Mouse (Mus musculus) kidney, embryonic 16.5 days (tissue): Measurements from ENCODE around the gene Myo1a. TPM values are rescaled to one million over a fixed set of nuclear protein-coding genes. Genes with fewer than 3 reads are reported as not detected.
A peak's percentile ranks its signal among the peaks of the same experiment; 100 is the strongest.

Experiments
- ATAC-seq: fragments of 200-750 bp; cut with Nextera tagmentation; 2 replicates; pipeline ENCODE4 v1.8.0; 2017; ENCODE audit warnings: moderate TSS enrichment; ENCODE audit not compliant: low FRiP score, low TSS enrichment
- H3K27ac ChIP-seq: fragments of 300-500 bp; sonication (generic); 2 replicates; pipeline ENCODE4 v1.5.1; 2014; ENCODE audit warnings: low read length
- H3K27me3 ChIP-seq: fragments of 300-500 bp; sonication (generic); 2 replicates; pipeline ENCODE4 v1.6.1; 2014; ENCODE audit warnings: low read length, control low read depth, mixed read lengths; ENCODE audit not compliant: insufficient read depth
- H3K36me3 ChIP-seq: fragments of 300-500 bp; sonication (generic); 2 replicates; pipeline ENCODE4 v1.6.1; 2014; ENCODE audit warnings: low read length, control low read depth, mixed read lengths; ENCODE audit not compliant: insufficient read depth
- H3K4me1 ChIP-seq: fragments of 300-500 bp; sonication (generic); 2 replicates; pipeline ENCODE4 v1.6.1; 2014; ENCODE audit warnings: low read length, control low read depth, mixed read lengths; ENCODE audit not compliant: insufficient read depth
- H3K4me2 ChIP-seq: fragments of 300-500 bp; sonication (generic); replicated peaks from 2 replicates; pipeline ENCODE4 v1.6.1; 2014; ENCODE audit warnings: low read depth, low read length
- H3K4me3 ChIP-seq: fragments of 300-500 bp; sonication (generic); 2 replicates; pipeline ENCODE4 v1.5.1; 2014; ENCODE audit warnings: mild to moderate bottlenecking, low read length
- H3K9ac ChIP-seq: fragments of 300-500 bp; sonication (generic); replicated peaks from 2 replicates; pipeline ENCODE4 v1.6.1; 2014; ENCODE audit warnings: low read length
- H3K9me3 ChIP-seq: fragments of 300-500 bp; sonication (generic); 2 replicates; pipeline ENCODE4 v1.6.1; 2016; ENCODE audit warnings: low read length, control low read depth
- WGBS: fragments of 180-500 bp; shearing (Covaris S2); extraction: QIAGEN DNeasy Blood & Tissue Kit; methylation state at CpG from one replicate; pipeline ENCODE4 v1.1.7; 2014; 5-methylcytosine and 5-hydroxymethylcytosine counted together
- polyA plus RNA-seq: library from polyadenylated mRNA; unstranded; fragments of >200 nt; fragmentation: Nextera tagmentation; extraction: Ambion mirVana; gene quantifications from 2 replicates; pipeline ENCODE4 v1.2.1, GENCODE M21; 2015

Gene Myo1a
- polyA plus RNA-seq, 1 experiment from 2014 or later = 0.31 TPM

DNA sequence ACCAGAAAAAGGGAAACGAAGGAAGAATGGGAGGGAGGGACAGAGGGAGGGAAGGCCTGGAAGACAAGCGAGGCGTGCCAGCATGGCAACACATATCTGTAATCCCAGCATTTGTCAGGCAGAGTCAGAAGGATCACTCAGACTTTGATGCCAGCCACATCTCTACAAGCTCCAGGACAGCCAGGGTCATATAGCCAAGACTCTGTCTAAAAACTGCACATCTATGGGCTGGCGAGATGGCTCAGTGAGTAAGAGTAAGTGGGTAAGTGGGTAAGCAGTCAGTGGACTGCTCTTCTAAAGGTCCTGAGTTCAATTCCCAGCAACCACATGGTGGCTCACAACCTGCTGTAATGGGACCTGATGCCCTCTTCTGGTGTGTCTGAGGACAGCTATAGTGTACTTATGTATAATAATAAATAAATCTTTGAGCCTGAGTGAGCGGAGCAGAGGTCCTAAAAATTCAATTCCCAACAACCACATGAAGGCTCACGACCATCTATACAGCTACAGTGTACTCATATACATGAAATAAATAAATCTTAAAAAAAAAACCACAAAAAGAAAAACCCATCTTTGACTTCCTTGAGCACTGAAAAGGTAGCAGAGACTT lies 30.8 kb upstream of the Myo1a start:
- Histone ChIP-seq H3K9me3 (no peaks in the 10 kb centered on the region), H3K9ac (no peak overlapping the region), H3K27me3 (no peaks in the 10 kb centered on the region), H3K36me3 (no peaks in the 10 kb centered on the region), H3K27ac (no peak overlapping the region), H3K4me1 (peaks cover 22% of the 10 kb centered on the region), H3K4me2 (no peak overlapping the region), H3K4me3 (no peak overlapping the region)
- no peak for ATAC-seq
- WGBS = 93% methylated on average over 6 of the region's 6 CpGs

DNA sequence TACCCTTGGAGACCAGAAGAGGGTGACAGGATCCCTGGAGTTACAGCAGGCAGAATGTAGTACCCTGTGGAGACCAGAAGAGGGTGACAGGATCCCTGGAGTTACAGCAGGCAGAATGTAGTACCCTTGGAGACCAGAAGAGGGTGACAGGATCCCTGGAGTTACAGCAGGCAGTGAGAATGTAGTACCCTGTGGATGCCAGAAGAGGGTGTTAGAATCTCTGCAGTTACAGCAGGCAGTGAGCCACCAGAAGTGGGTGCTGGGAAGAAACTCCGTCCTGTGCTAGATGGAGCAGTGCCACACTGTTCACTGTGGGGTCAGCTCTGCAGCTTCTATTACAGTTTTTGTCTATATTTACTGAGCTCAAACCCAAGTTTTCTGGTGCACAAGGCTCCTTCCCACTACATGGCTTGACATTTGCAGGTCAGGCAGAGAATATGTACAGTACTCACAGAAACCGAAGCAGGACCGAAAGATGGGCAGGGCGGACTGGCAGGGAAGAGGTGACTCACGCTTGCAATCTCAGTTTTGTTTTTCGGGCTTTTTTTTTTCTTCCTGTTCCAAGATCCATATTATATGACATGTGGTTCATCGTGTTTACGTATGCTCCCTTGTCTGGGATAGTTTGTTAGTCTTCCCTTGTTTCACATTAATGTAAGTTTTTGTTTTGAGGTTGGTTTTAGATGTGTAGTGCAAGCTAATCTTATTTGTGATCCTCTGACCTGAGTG lies 30.0 kb upstream of the Myo1a start:
- Histone ChIP-seq H3K27ac (0 out of 2 replicates have a peak overlapping the region, but pooled peaks have one; percentile 28), H3K27me3 (no peaks in the 10 kb centered on the region), H3K36me3 (no peaks in the 10 kb centered on the region), H3K4me2 (no peak overlapping the region), H3K9me3 (no peaks in the 10 kb centered on the region), H3K9ac (no peak overlapping the region), H3K4me3 (no peak overlapping the region), H3K4me1 (peaks cover 16% of the 10 kb centered on the region; the same call in 1 of the 2 replicates)
- no peak for ATAC-seq
- 83% methylated on average over 8 of the region's 8 CpGs for WGBS

DNA sequence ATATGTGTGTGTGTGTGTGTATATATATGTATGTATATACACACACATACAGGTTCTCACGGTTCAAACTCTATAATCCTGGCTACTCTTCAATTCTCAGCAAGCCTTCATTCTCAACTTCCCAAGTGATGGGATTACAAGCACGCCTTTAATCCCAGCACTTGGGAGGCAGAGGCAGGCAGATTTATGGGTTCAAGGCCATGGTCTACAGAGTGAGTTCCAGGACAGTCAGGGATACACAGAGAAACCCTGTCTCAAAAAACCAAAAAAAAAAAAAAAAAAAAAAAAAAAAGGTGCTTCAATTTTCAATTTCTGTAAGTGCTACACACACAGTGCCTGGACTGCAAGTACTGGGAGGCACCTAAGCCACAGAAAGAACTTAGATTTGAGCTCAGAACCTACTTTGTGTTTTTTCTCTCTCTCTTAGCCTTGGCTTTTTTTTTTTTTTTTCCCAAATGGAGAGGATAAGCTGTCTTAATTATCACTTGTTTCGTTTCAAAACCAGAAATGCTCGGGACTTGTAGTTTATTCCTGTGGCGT lies 29.0 kb upstream of the Myo1a start:
- WGBS = 47% methylated on average over 5 of the region's 5 CpGs
- H3K4me2 ChIP-seq = peak overlapping the region; percentile 65
- no peaks in the 10 kb centered on the region for H3K9me3 ChIP-seq
- peak overlapping the region; percentile 49; the same call in 1 of the 2 replicates for H3K27ac ChIP-seq
- peak overlapping the region; percentile 71 for H3K4me3 ChIP-seq
- peaks cover 14% of the 10 kb centered on the region; the same call in 1 of the 2 replicates for H3K4me1 ChIP-seq
- no peaks in the 10 kb centered on the region for H3K27me3 ChIP-seq
- no peak for ATAC-seq
- H3K9ac ChIP-seq = peak overlapping the region; percentile 64
- H3K36me3 ChIP-seq = no peaks in the 10 kb centered on the region

DNA sequence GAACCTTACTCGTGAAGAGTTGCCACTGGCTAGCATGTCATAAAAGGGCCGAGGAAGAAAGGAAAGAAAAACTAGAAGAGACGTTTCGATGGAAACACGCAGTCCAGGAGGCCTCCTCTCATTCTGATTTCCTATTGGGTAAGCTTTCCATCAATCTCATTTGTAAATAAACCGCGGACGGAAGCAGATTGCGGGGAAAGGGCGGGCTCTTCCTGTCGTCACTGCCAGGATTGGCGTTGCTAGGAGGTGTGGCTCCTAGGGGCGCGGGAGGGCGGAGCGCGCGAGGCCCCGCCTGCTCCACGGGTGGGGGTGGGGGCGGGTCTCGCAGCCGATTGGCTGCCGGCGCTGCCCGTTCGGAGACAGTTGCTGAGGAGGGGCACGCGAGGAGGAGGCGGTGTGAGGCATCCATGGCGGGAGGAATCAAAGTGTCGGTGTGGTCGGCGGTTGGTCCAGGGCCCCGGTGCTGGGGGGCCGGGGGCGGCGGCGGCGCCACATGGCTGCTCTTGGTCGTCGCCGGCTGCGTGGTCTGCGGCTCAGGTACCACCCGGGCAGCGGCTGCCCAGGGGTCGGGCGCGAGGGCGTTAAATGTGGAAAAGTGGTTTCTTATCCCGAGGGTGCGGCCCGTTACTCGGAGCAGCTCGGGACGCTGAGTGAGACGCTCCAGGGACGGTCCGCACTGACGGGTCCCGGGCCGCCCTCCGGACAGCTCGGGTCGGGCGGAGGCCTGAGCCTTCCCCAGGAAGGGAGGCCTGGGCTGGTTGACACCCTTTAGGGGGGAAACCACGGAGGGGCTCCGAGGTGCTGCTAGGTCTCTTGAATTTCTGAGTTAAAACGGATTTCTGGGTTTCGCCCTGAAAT lies 28.1 kb upstream of the Myo1a start:
- Histone ChIP-seq H3K4me1 (peaks cover 14% of the 10 kb centered on the region; the same call in 1 of the 2 replicates), H3K27ac (peak overlapping the region; percentile 49), H3K36me3 (no peaks in the 10 kb centered on the region), H3K4me2 (peak overlapping the region; percentile 86), H3K27me3 (no peaks in the 10 kb centered on the region), H3K9ac (peak overlapping the region; percentile 74), H3K9me3 (no peaks in the 10 kb centered on the region), H3K4me3 (peak overlapping the region; percentile 71)
- WGBS = under 1% methylated on average over 70 of the region's 71 CpGs
- peak; percentile 95 for ATAC-seq

DNA sequence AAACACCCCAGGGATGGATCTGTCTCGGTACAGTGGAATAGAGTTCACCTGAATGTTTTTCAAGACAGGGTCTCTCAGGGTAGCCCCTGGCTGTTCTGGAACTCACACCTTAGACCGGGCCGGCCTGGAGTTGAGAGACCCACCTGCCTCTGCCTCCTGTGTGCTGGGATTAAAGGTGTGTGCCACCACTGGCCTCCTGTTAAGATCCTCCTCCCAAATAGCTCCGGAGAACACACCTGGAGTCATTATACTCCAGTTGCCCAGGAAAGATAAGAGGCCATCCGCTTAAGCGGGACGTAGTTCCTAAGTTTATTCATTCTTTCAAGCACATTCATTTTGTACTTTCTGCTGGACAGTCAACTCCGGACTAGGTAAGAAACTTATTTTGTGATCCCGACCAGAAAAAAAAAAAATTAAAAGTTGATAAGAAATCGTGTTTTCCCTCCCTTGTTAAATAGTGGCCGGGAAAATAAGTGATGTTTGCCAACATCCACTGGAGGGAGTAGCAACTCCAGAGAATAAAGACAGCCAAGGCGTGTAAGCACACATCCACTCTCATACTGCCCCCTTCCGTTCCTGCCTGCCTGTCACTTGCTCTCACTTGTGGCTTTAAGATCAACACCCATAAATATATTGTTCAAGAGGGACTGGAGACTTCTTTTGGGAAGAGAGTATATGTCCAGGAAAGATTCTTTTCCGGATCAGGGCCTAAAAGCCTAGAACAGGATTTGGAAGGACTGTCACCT lies 27.2 kb upstream of the Myo1a start:
- H3K4me2 ChIP-seq = peak overlapping the region; percentile 86
- H3K4me3 ChIP-seq = peak overlapping the region; percentile 71
- H3K4me1 ChIP-seq = peaks cover 14% of the 10 kb centered on the region; the same call in 1 of the 2 replicates
- ATAC-seq = peak; percentile 36; the same call in 1 of the 2 replicates
- WGBS = 9% methylated on average over 14 of the region's 14 CpGs
- peak overlapping the region; percentile 74 for H3K9ac ChIP-seq
- no peaks in the 10 kb centered on the region for H3K36me3 ChIP-seq
- no peaks in the 10 kb centered on the region for H3K27me3 ChIP-seq
- H3K27ac ChIP-seq = peak overlapping the region; percentile 16; the same call in 1 of the 2 replicates
- H3K9me3 ChIP-seq = no peaks in the 10 kb centered on the region

DNA sequence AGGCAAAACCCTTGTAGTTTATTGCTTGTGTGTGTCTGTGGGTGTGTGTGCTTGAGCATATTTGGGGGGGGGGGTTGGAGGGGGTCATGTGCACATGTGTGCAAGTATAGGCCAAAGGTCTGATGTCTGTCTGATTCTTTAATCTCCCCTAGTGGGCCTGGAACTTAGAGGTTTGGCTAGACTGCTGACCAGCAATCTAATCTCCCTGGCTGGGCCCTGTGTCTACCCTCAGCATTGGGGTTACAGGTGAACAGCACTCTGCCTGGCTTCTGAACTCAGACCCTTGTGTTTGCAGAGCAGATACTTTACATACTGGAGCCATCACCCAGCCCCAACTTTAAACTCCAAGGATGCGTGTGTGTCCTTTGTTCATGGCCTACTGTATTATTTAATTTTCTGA lies 25.8 kb upstream of the Myo1a start:
- H3K4me1 ChIP-seq = peaks cover 14% of the 10 kb centered on the region; the same call in 1 of the 2 replicates

DNA sequence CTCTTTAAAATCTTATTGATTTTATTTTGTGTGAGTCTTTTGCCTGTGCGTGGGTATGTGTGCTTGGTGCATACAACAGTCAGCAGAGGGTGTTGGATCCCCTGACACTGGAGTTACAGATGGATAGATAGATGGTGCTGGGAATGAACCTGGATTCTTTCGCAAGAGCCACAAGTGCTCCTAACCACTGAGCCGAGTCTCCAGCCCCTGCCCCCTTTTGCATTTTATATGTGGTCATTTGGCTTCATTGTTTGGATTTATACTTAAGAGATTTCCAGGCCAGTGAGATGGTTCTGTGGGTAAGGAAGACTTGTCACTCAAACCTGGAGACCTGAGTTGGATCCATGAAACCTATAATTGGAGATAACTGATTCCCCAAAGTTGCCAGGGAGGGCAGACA lies 25.1 kb upstream of the Myo1a start:
- 86% methylated on average over 3 of the region's 3 CpGs for WGBS
- Histone ChIP-seq H3K4me3 (no peak overlapping the region), H3K27ac (no peak overlapping the region), H3K27me3 (no peaks in the 10 kb centered on the region), H3K4me2 (no peak overlapping the region), H3K9ac (no peak overlapping the region), H3K36me3 (no peaks in the 10 kb centered on the region), H3K9me3 (no peaks in the 10 kb centered on the region), H3K4me1 (peaks cover 14% of the 10 kb centered on the region; the same call in 1 of the 2 replicates)
- no peak for ATAC-seq

More for the DNA sequence above, 25.8 kb upstream of the Myo1a start:
- no peak overlapping the region for H3K4me3 ChIP-seq
- H3K27ac ChIP-seq = no peak overlapping the region
- no peaks in the 10 kb centered on the region for H3K9me3 ChIP-seq
- H3K4me2 ChIP-seq = no peak overlapping the region
- no peak for ATAC-seq
- H3K36me3 ChIP-seq = no peaks in the 10 kb centered on the region
- WGBS = 96% methylated on average over 1 of the region's 1 CpGs
- no peaks in the 10 kb centered on the region for H3K27me3 ChIP-seq
- H3K9ac ChIP-seq = no peak overlapping the region

DNA sequence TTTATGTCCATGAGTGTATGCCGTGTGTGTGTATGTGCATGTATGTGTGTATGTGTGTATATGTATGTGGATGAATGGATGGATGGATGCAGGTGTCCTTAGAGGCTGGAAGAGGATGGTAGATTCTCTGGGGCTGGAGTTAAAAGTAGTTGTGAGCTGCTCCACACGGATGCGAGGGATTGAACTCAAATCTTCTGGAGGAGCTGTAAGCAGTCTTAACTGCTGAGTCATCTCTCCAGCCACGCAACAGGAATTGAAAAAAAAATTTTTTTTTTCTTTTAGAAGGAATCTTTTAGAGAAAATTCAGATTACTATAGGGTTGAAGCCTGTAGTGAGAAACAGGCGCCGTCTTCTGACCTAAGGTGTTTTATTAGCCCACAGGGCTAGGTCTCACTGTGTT lies 22.1 kb upstream of the Myo1a start:
- ATAC-seq = no peak
- H3K27me3 ChIP-seq = no peaks in the 10 kb centered on the region
- no peak overlapping the region for H3K4me2 ChIP-seq
- H3K27ac ChIP-seq = no peak overlapping the region
- no peaks in the 10 kb centered on the region for H3K36me3 ChIP-seq
- H3K4me3 ChIP-seq = no peak overlapping the region
- 83% methylated on average over 6 of the region's 6 CpGs for WGBS
- H3K9ac ChIP-seq = no peak overlapping the region
- H3K4me1 ChIP-seq = peaks cover 4% of the 10 kb centered on the region; the same call in 1 of the 2 replicates
- no peaks in the 10 kb centered on the region for H3K9me3 ChIP-seq

DNA sequence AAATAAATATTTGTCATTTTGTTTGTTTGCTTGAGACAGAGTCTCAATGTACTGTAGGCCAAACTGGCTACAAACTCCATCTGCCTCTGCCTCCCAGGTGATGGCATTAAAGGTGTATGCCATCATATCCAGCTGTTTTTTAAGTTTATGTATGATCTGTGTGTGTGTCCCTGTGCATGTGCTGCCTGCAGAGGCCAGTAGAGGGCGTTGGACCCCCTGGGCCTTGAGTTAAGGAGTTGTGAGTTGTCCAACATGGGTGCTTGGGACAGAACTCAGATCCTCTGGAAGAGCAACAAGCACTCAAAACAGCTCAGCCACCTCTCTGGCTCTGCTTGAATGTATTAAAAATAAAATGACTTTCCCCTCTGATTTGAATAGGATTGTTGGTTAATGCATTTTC lies 13.9 kb upstream of the Myo1a start:
- Histone ChIP-seq H3K9me3 (no peaks in the 10 kb centered on the region), H3K4me3 (no peak overlapping the region), H3K27me3 (no peaks in the 10 kb centered on the region), H3K4me1 (no peaks in the 10 kb centered on the region), H3K9ac (no peak overlapping the region), H3K27ac (no peak overlapping the region), H3K4me2 (no peak overlapping the region), H3K36me3 (peaks cover 16% of the 10 kb centered on the region)
- 16% methylated on average over 1 of the region's 1 CpGs for whole genome bisulfite sequencing
- no peak for ATAC-seq
